Mouse (Mus musculus) heart, embryonic 15.5 days (tissue): ENCODE measurements around the gene Mrps16. TPM values are rescaled to one million over a fixed set of nuclear protein-coding genes. Genes with fewer than 3 reads are reported as not detected.

Source experiments
- ATAC-seq: fragments of 200-750 bp; cut with Nextera tagmentation; replicated peaks from 2 replicates; pipeline ENCODE4 v1.8.0; 2017; ENCODE audit warnings: low read depth, moderate TSS enrichment; ENCODE audit not compliant: insufficient number of reproducible peaks, insufficient read depth, low FRiP score
- H3K27ac ChIP-seq: fragments of 300-500 bp; sonication (generic); 2 replicates; pipeline ENCODE4 v1.5.1; 2015; ENCODE audit warnings: mild to moderate bottlenecking, inconsistent platforms
- H3K27me3 ChIP-seq: fragments of 300-500 bp; sonication (generic); 2 replicates; pipeline ENCODE4 v1.6.1; 2015; ENCODE audit warnings: inconsistent platforms
- H3K36me3 ChIP-seq: fragments of 300-500 bp; sonication (generic); 2 replicates; pipeline ENCODE4 v1.6.1; 2015; ENCODE audit warnings: mild to moderate bottlenecking, inconsistent platforms
- H3K4me1 ChIP-seq: fragments of 300-500 bp; sonication (generic); replicated peaks from 2 replicates; pipeline ENCODE4 v1.6.1; 2015; ENCODE audit warnings: inconsistent platforms
- H3K4me2 ChIP-seq: fragments of 300-500 bp; sonication (generic); 2 replicates; pipeline ENCODE4 v1.6.1; 2015; ENCODE audit warnings: inconsistent platforms, mild to moderate bottlenecking, moderate library complexity
- H3K4me3 ChIP-seq: fragments of 300-500 bp; sonication (generic); 2 replicates; pipeline ENCODE4 v1.5.1; 2015; ENCODE audit warnings: mild to moderate bottlenecking, inconsistent platforms
- H3K9ac ChIP-seq: fragments of 300-500 bp; sonication (generic); 2 replicates; pipeline ENCODE4 v1.6.1; 2015; ENCODE audit warnings: mild to moderate bottlenecking, inconsistent platforms
- H3K9me3 ChIP-seq: fragments of 300-500 bp; sonication (generic); replicated peaks from 2 replicates; pipeline ENCODE4 v1.6.1; 2016; ENCODE audit warnings: inconsistent platforms
- WGBS: fragments of 180-500 bp; shearing (Covaris S2); methylation state at CpG from one replicate; pipeline ENCODE4 v1.1.7; 2015; ENCODE audit warnings: mixed read lengths; 5-methylcytosine and 5-hydroxymethylcytosine counted together
- polyA plus RNA-seq: library from polyadenylated mRNA; unstranded; fragments of >200 nt; fragmentation: Nextera tagmentation; extraction: Ambion mirVana; gene quantifications from 2 replicates; pipeline ENCODE4 v1.2.1, GENCODE M21; 2015

Mrps16 gene
- polyA plus RNA-seq, 1 experiment from 2014 or later: 98.2 TPM

- Histone ChIP-seq H3K4me2 (peak within 1 kb of the TSS; percentile 61), H3K9me3 (no peaks in the 10 kb centered on the region), H3K27me3 (no peaks in the 10 kb centered on the region), H3K4me3 (peak within 1 kb of the TSS; percentile 94), H3K4me1 (peaks cover 21% of the 10 kb centered on the region), H3K9ac (peak within 1 kb of the TSS; percentile 96), H3K27ac (peak within 1 kb of the TSS; percentile 97), H3K36me3 (peaks cover 8% of the 10 kb centered on the region)
- under 1% methylated on average over 35 of the region's 42 CpGs for WGBS
- peak; percentile 98 for ATAC-seq
Observed at GRCm38 (mm10) chr14:20347991-20348541, 45.4 kb downstream of the Mrps16 start, which contains the start of the genes Ecd and Fam149b. TSS of gene Ecd (minus strand) at chr14:20348121. TSS of gene Fam149b (plus strand) at chr14:20348162.

- H3K4me1 ChIP-seq: peaks cover 21% of the 10 kb centered on the region
- H3K4me3 ChIP-seq: peak overlapping the region; percentile 94
- H3K27me3 ChIP-seq: no peaks in the 10 kb centered on the region
- peak; percentile 55 for ATAC-seq
- peaks cover 3% of the 10 kb centered on the region for H3K36me3 ChIP-seq
- peak overlapping the region; percentile 63 for H3K9ac ChIP-seq
- peak overlapping the region; percentile 97 for H3K27ac ChIP-seq
- H3K9me3 ChIP-seq: no peaks in the 10 kb centered on the region
- H3K4me2 ChIP-seq: peak overlapping the region; percentile 61
- 3% methylated on average over 15 of the region's 15 CpGs for WGBS
Observed at GRCm38 (mm10) chr14:20347441-20347990, 45.9 kb downstream of the Mrps16 start.

- 79% methylated on average over 9 of the region's 9 CpGs for WGBS
- Histone ChIP-seq H3K9ac (no peak overlapping the region), H3K4me3 (no peak overlapping the region), H3K4me2 (no peak overlapping the region), H3K27me3 (no peaks in the 10 kb centered on the region), H3K4me1 (peaks cover 21% of the 10 kb centered on the region), H3K36me3 (peaks cover 14% of the 10 kb centered on the region), H3K27ac (no peak overlapping the region), H3K9me3 (no peaks in the 10 kb centered on the region)
- ATAC-seq: no peak
Observed at GRCm38 (mm10) chr14:20345885-20346284, 47.5 kb downstream of the Mrps16 start.

GRCm38 (mm10) chr14:20340866-20341265 lies 52.6 kb downstream of the Mrps16 start:
- no peaks in the 10 kb centered on the region for H3K9me3 ChIP-seq
- H3K36me3 ChIP-seq: peaks cover 30% of the 10 kb centered on the region
- no peak for ATAC-seq

GRCm38 (mm10) chr14:20340149-20340548 lies 53.3 kb downstream of the Mrps16 start:
- no peak overlapping the region for H3K27ac ChIP-seq
- H3K4me3 ChIP-seq: no peak overlapping the region
- H3K9ac ChIP-seq: no peak overlapping the region
- no peaks in the 10 kb centered on the region for H3K4me1 ChIP-seq
- H3K36me3 ChIP-seq: peaks cover 36% of the 10 kb centered on the region
- ATAC-seq: no peak
- no peaks in the 10 kb centered on the region for H3K9me3 ChIP-seq
- WGBS: 86% methylated on average over 8 of the region's 8 CpGs
- H3K4me2 ChIP-seq: no peak overlapping the region
- H3K27me3 ChIP-seq: no peaks in the 10 kb centered on the region

More at GRCm38 (mm10) chr14:20340866-20341265, 52.6 kb downstream of the Mrps16 start:
- Histone ChIP-seq H3K27ac (no peak overlapping the region), H3K4me1 (peaks cover 1% of the 10 kb centered on the region; the same call in 1 of the 2 replicates), H3K4me2 (no peak overlapping the region), H3K4me3 (no peak overlapping the region), H3K9ac (no peak overlapping the region), H3K27me3 (no peaks in the 10 kb centered on the region)
- whole genome bisulfite sequencing: 73% methylated on average over 7 of the region's 7 CpGs

- no peak overlapping the region for H3K9ac ChIP-seq
- H3K27ac ChIP-seq: no peak overlapping the region
- no peak overlapping the region for H3K4me2 ChIP-seq
- no peaks in the 10 kb centered on the region for H3K27me3 ChIP-seq
- H3K36me3 ChIP-seq: peaks cover 41% of the 10 kb centered on the region
- no peaks in the 10 kb centered on the region for H3K9me3 ChIP-seq
- no peaks in the 10 kb centered on the region for H3K4me1 ChIP-seq
- WGBS: 93% methylated on average over 5 of the region's 5 CpGs
- no peak overlapping the region for H3K4me3 ChIP-seq
- ATAC-seq: no peak
Observed at GRCm38 (mm10) chr14:20339415-20339814, 54.0 kb downstream of the Mrps16 start.

Other genes with a start within 250 kb of the Mrps16 start
- gene Kcnk5, start 211.8 kb downstream of the Mrps16 start, polyA plus RNA-seq: 1.8 and 4.1 TPM in 2 replicates
- gene Kcnk16, start 124.4 kb downstream of the Mrps16 start, polyA plus RNA-seq: 0.13 and 0.44 TPM in 2 replicates
- gene Nudt13, start 98.9 kb downstream of the Mrps16 start, polyA plus RNA-seq: 14.4 and 14.8 TPM in 2 replicates
- 28.2 and 37.5 TPM in 2 replicates for gene Ecd, start 45.5 kb downstream of the Mrps16 start, polyA plus RNA-seq
- gene Fam149b, start 45.5 kb downstream of the Mrps16 start, polyA plus RNA-seq: 23.1 and 27.3 TPM in 2 replicates
- 89.5 and 99.0 TPM in 2 replicates for gene Dnajc9, start 4.7 kb downstream of the Mrps16 start, polyA plus RNA-seq
- gene Cfap70, start 58.6 kb upstream of the Mrps16 start, polyA plus RNA-seq: 0.40 and 0.46 TPM in 2 replicates
- gene Anxa7, start 86.5 kb upstream of the Mrps16 start, polyA plus RNA-seq: 40.6 and 44.8 TPM in 2 replicates
- 0.45 and 0.56 TPM in 2 replicates for gene Mss51, start 103.3 kb upstream of the Mrps16 start, polyA plus RNA-seq
- 30.6 and 34.9 TPM in 2 replicates for gene Ppp3cb, start 152.9 kb upstream of the Mrps16 start, polyA plus RNA-seq
- gene Usp54, start 247.4 kb upstream of the Mrps16 start, polyA plus RNA-seq: 4.0 and 4.8 TPM in 2 replicates